Mouse (Mus musculus): ENCODE data around the gene Dhdh.
A peak's percentile ranks its signal among the peaks of the same experiment; 100 is the strongest.
"Not testable (repeated sequence)": the region's sequence is repeated elsewhere in the genome, so short reads cannot be mapped to it uniquely, and the experiment has no call there.

Gene Dhdh

DNA sequence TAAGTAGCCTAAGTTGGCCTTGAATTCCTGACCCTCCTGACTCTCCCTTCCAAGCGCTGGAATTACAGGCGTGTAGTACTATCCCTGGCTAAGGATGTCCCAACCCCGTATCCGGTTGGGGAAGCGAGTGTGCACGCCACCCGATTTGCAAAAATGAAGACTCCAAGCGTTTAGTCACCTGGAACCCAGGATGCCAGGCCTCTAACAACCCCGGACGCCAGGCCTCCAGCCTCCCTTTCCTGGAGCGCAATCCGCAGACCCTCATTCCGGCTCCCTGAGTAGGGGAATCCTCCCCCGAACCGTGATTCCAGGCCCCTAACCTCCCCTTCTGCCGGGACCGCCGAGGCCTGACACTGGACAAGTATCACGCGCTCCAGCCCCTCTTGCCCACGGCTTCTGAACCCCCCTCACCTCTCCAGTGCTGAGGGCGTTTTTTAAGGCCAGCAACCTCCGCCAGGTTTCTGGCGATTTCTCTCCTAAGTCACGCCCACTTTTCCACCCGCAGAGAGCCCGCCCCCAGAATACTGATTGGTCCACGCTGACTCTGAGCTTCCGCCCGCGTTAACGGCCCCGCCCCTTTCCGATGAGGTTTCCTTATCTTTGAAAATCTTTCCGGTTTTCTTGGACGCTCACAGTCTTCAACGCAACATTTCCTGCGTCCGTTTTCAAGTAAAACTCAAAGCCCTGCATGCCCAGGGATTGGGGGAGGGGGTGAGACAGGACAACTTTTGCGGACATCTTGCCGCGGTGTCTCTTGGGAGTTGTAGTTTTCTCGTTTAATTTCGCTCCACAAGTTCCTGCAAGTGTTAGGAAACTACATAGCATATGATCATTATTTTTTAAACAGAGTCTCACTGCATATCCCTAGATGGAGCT is 21.5 kb upstream of the Dhdh start, which contains the start of gene Nucb1:
Gene Nucb1, minus strand, starts transcription at position 495 of the 876 bp plus-strand sequence.
- DNase-seq (ENCODE audit: low spot score) = peak; percentile 93

DNA sequence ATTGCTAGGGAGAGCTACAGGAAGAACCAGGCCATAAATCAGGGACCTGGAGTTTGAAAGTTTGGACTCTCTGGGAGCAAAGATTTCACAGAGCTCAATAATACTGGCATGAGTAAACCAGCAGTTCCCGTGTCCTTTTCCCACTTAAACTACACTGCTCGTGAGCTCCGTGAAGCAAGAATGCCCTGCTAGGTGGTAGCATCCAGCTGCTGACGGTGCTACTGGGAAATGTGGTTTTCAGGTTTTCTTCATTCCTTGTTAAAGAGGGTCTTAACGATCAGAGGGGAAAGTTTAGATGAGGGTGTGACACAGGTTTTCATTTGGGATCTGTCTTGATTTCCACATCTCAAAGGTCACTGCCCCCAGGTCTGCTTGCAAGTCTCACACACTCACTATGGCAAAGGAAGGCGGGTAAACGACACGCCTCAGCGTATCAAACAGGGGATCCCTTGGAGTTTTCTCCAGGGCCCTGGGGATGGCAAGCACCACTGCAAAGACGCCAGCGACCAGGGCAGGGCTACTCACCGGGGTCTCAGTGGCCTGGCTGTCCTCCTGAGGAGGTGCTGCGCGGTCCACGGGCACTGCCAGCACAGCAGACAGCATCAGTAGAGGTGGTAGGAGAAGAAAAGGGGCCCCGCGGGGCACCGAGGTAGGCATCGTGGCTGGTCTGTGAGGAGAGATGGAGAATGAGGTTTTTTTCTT is 20.7 kb upstream of the Dhdh start:
- no peak for DNase-seq (ENCODE audit: low spot score)

DNA sequence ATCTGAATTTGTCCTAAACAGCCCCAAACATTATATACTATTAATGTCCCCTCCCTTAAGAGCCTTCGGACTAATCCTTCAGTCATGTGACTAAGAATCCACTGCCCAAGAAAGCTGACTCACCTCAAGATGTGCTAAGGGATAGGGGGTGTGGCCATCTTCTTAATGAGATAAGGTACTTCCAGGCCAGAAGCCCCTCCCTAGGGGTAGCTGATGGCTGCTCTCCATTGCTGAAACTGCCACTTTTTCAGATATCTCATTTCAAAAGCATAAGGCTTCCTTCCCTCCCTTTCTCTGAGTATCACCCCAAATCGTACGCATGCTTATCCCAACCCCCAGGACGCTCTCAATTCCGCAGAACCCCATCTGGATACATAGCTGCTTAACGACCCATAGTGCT is 20.0 kb upstream of the Dhdh start:
- DNase-seq (ENCODE audit: low spot score) = no peak

DNA sequence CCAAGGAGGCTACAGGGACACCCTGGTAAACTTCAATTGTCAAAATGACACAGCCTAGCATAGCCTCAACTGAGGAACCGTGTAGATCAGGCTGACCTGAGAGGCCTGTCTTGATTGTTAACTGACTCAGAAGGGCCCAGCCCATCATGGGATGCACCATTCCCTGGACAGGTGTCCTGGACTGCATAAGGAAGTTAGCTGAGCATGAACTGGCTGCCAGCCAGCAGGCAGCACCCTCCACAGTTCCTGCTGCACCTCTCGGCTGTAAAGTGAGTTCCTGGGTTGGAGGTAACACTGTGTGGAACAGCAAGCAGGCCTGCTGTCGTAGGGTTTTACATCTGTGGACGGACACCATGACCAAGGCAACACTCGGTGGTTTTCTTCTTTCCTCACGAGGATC is 19.0 kb upstream of the Dhdh start:
- DNase-seq (ENCODE audit: low spot score) = no peak

DNA sequence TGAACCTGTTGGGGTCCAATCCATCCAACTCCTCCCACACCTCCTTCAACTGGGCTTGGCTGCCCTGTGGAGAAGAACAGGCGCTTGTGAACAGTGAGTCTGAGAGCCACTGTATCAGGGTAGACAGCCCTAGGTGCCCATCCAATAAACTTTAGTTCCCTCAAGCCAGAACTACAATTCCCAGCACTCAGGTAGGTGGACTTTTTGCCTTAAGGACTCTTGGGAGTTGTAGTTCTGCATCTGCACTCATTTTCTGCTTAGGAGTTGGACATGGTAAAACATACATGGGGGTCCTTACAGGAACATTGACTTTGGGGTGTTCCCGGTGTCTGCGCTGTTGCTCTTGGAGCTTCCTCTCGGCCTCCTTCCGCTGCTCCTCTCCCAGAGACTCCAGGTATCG is 9.8 kb upstream of the Dhdh start:
- DNase-seq (ENCODE audit: low spot score) = no peak

DNA sequence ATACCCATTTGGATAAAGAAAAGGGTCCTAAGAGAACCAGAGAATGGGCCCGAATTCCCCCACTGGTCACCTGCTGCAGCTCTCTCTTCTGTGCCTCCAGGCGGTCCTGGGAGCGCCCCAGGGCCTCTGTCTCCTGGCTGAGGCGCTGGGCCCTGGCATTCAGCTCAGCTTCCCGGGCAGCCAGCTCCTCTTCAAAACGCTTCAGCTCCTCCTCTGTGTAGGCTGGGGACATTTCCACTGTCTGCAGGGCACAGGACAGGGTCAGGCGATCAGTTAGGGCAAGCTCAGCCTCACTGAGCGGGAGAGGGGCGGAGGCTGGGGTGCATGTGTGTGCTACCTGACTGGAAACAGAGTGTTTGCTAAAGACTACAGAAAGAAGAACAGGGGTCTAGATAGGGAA is 5.9 kb upstream of the Dhdh start:
- no peak for DNase-seq (ENCODE audit: low spot score)

DNA sequence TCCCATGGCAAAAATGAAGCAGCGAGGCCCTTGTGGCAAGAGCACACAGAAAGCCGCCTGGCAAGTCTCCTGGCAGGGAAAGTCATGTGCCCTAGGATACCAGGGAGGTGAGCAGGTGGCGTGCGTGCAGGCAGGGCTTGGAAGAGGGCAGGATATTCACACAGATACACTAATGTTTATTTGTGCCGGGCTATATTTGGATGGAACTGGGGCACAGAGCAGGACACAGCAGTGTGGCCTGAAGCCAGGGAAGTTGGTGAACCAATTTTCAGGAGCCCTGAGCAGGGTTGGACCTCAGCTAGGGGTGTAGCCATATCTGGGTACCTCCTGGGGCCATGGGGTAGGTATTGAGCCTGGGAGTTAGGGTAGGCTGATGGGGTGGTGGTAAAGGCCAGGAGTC is 4.3 kb upstream of the Dhdh start:
- no peak for DNase-seq (ENCODE audit: low spot score)

DNA sequence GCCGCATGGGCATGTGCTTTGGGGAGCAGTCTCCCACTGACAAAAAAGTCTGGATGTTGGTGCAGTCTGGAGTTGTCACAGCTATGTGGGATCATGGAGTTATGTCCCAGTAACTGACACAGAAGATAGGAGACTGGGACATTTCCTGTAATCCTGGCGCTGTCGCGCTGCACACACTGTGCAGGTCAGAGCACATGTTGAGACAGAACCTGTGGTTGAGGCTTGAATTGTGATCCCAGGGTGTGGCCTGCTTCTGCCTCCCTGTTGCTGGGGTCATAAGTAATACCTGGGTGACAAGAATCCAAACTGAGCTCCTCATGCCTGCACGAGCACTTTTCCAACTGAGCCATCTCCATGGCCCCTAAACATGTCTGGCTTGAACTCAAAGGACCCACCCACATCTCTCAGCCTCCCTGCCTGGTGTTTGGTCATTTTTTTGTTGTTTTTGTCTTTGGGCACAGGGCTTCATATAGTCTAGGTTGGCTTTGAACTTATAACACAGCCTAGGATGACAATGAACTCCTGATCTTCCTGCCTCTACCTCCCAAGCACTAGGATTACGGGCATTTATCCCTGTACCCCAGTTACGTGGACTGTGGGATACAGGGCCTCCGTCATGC is 3.7 kb upstream of the Dhdh start:
- DNase-seq (ENCODE audit: low spot score) = no peak

DNA sequence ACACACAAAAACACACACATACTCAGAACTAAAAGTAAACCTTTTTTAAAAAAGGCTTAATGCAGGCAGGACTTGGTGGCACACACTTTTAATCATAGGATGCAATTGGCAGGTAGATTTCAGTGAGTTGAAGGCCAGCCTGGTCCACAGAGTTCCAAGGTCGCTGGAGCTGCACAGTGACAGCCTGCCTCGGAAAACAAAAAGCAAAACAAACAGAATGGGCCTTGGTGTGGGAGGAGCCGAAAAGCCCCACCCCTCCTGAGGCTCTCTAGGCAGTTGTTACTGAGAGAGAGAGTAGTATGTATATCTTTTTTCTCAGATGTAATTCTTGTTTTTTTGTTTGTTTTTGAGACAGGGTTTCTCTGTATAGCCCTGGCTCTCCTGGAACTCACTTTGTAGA is 2.7 kb upstream of the Dhdh start:
- DNase-seq (ENCODE audit: low spot score) = no peak

DNA sequence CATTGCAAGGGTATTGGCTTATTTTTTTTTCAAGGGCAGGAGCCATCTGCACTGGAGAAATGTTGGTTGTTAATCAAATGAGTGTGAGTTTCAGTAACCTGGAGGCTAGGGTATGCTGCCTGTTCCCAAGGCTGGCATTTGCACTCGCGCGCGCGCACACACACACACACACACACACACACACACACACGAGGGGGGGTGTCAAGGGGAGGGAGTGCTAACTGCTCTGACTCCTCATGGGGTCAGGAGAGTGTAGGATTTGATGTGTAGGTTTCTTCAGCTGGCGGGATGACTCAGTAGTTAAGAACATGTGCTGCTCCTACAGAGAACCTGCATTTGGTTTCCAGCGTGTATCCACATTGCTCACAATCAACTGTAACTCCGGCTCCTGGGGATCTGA is 2.2 kb upstream of the Dhdh start:
- no peak for DNase-seq (ENCODE audit: low spot score)

DNA sequence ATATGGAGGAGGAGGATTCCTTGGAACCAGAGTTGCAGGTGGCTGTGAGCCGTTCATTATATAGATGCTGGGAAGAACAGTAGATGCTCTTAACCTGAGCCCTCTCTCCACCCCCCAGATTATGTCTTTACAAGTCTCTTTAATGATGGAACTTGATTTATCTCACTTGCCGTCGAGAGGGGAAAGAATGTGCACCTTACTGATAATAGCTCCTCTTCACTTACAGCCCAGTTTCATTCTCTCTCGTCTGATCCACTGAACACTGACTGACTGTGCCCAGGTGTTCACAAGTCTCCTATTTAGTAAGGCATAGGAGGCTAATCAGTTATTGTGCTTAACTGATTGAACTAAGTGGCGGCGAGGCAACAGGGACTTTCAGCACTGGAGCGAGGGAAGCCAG is 973 bp upstream of the Dhdh start:
- DNase-seq (ENCODE audit: low spot score) = no peak

DNA sequence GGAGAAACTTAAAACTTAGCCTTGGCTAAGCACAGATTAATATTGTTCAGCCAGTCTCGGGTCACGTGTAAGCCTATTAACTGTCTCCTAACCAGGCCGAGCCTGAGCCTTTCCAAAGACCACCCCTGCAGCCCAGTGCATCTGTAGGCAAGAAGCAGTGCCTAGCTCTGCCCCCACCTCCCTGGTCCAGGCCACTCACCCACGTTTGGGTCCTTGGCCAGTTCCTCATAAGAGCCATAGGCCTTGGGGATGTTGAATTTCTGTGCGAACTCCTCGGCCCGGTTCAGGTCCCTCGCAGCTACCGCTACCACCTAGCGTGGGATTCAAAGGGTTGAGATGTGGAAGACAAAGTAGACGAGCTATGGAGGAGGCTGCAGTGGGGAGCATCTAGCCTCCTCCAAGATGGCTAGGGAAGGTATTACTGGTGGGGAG is 728 bp downstream of the Dhdh start:
- peak; percentile 52 for DNase-seq (ENCODE audit: low spot score)

DNA sequence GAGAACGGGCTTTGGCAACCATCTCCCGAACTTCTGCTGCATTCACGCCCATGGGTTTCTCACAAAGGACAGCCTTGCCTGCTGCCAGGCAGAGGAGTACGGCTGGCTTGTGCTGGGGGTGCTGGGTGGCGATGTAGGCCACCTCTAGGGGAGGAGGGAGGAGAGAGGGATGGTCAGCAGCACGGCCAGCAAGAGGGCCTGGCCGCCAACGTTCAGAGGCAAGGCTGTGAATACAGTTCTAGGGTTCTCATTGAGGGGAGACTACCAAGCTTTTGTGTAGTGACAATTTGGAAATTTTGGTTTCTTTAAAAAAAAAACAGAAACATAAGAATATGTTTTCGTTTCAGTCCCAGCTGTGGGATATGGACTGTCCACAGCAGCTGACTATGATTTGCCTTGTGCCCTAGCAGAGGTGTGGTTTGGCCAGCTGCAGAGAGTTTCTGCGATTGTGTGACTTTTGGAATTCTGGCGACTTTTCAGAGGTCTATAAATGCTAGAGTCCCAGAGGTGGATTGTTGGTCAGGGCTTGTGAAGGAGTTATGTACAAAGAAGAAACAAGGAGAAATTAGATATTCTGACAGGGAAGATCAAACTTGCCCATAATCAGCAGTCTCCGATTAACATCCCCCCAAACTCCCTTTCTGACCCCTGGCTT is 1.7 kb downstream of the Dhdh start, which contains the start of gene Gm45808:
Gene Gm45808, minus strand, starts transcription at position 51 of the 655 bp plus-strand sequence.
- DNase-seq (ENCODE audit: low spot score) = no peak

DNA sequence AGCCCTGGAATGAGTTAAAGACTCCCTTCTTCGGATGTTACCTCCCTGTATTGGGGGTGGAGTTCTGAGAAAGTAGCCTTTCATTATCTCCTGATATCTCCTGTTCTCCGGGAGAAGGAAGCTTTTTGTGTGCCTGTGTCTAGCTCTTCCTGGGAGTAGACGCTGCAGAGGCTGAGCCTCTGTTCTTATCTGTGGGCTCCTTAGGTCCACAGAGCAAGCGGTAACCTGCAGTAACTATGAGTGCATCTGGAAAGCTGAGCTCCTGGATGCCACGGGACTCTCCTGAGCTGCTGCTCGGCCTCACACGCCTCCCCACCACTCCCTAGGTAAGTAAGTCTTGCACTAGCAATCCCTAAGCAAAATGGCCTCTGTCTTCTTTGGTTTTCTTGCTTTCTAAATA is 2.4 kb downstream of the Dhdh start:
- no peak for DNase-seq (ENCODE audit: low spot score)

DNA sequence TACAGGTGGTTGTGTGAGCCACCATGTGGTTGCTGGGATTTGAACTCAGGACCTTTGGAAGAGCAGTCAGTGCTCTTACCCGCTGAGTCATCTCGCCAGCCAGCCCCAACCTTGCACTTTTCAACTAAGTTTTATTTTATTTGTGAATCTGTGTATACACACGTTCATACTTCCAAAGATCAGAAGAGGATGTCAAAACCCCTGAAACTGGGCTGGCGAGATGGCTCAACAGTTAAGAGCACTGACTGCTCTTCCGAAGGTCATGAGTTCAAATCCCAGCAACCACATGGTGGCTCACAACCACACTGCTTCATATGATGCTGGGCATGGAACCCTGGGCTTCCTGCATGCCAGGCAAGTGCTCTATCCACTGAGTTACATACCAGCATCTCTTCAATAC is 3.6 kb downstream of the Dhdh start:
- not testable (repeated sequence) for DNase-seq (ENCODE audit: low spot score)

DNA sequence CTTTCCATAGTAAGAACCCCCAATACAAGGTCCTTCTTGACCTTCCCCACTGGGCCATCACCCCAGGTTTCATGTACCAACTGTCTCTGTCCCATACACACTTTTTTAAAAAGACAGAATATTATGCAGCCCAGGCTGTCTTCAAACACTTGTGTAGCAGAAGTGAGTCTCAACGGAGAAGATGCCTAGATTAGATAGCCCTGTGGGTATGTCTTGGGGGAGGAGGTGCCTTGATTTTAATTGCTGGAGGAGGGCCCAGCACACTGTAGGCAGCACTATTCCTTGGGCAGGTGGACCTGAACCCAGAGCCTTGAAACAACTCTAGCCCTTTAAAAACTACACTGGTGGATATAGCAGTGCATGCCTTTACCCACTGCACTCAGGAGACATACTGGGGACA is 6.4 kb downstream of the Dhdh start:
- no peak for DNase-seq (ENCODE audit: low spot score)

DNA sequence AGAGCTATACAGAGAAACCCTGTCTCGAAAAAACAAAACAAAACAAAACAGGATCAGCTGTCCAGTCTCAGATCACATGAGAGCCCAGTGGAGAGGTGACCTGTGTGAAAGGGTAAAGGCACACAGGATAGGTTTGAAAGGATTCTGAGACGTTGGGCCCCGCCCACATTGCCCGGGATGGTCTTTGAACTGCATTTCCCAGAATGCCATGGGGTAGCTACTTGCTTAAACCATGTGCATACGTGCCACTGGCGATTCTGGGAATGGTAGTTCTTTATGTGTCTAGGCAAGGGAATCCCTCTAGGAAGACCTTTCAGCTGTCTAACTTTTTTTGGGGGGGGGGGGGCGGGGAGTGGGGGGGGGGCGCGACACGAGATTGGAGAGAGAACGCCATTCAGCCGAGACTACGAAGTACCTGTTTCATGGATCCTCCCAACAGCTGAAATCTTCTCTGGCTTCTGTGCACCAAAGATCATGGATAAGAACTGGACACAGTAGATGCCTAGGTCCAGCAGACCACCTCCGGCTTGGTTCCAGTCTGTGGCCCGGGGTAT is 7.2 kb downstream of the Dhdh start, which contains the start of gene Tulp2:
Gene Tulp2, plus strand, starts transcription at position 504 of the 554 bp plus-strand sequence.
- peak; percentile 73 for DNase-seq (ENCODE audit: low spot score)

DNA sequence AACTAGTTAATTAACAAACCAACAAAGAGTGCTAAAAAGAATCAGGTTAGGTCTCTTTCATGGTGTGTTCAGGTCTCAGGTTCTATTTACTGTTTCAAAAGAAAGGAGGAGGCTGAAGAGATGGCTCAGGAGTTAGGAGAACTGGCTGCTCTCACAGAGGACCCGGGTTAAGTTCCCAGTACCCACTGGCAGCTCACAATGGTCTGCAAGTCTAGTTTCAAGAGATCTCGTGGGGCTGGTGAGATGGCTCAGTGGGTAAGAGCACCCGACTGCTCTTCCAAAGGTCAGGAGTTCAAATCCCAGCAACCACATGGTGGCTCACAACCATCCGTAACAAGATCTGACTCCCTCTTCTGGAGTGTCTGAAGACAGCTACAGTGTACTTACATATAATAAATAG is 8.3 kb downstream of the Dhdh start:
- not testable (repeated sequence) for DNase-seq (ENCODE audit: low spot score)

DNA sequence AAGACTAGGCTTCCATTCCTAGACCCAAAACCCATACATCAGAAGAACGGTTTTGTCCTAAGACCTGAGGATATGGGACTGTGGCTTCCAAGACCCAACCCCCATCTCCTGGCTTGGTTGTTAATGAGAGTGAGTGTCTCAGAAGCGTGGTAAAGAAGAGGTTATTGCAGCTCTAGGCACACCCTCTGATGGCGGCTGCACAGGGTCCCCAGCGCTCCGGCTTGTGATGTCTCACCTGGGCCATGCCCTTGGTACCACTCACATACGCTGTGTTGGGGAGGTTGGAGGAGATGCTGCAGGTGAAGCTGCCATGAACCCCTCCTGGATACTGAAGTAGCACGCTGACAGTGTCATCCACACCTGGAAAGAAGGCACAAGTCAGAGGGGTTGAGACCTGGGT is 9.8 kb downstream of the Dhdh start:
- DNase-seq (ENCODE audit: low spot score) = no peak

DNA sequence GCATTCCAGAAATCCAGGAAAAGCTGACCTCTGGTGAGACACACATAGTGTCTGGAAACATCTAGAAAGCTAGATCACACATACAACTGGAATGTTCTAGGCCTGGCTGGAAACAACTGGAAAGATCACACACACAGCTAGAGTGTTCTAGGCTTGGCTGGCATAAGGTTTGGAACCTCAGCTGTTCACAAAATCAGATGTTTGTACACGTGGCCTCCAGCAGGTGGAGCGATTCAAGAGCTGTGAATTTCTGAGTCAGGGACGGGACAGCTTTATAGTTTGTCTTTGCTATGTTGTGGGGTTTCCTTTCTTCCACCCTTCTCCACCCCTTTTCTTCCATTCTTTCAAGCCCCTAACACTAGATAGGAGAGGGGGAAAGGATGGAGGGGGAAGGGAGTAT is 11.6 kb downstream of the Dhdh start:
- peak; percentile 71 for DNase-seq (ENCODE audit: low spot score)

DNA sequence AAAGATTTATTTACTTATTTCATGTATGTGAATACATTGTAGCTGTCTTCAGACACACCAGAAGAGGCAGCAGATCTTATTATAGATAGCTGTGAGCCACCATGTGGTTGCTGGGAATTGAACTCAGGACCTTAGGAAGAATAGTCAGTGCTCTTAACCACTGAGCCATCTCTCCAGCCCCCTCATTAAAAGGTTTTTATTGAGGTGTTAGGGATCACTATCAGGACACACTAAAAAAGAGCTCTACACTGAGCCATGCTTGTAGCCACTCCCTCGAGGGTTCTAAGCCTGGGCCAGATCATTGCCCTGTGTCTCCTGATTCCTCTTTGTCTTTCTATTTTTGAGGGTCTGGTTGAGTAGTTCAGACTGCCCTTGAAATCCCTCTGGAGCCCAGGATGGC is 12.2 kb downstream of the Dhdh start:
- no peak for DNase-seq (ENCODE audit: low spot score)

All from retina, embryonic 14.5 days (tissue).